Mouse (Mus musculus) limb, embryonic 15.5 days (tissue): Measurements from ENCODE around the gene Cbx2. TPM values are rescaled to one million over a fixed set of nuclear protein-coding genes. Genes with fewer than 3 reads are reported as not detected.

Experiments
- ATAC-seq: fragments of 200-750 bp; cut with Nextera tagmentation; 2 replicates; pipeline ENCODE4 v1.8.0; 2017; ENCODE audit warnings: low read depth, moderate TSS enrichment; ENCODE audit not compliant: insufficient number of reproducible peaks, low FRiP score, low TSS enrichment
- H3K27ac ChIP-seq: fragments of 300-500 bp; sonication (generic); 2 replicates; pipeline ENCODE4 v1.5.1; 2015; ENCODE audit warnings: moderate library complexity, mild to moderate bottlenecking, inconsistent platforms
- H3K27me3 ChIP-seq: fragments of 300-500 bp; sonication (generic); 2 replicates; pipeline ENCODE4 v1.6.1; 2015; ENCODE audit warnings: inconsistent platforms
- H3K36me3 ChIP-seq: fragments of 300-500 bp; sonication (generic); 2 replicates; pipeline ENCODE4 v1.6.1; 2015; ENCODE audit warnings: inconsistent platforms
- H3K4me1 ChIP-seq: fragments of 300-500 bp; sonication (generic); 2 replicates; pipeline ENCODE4 v1.6.1; 2015; ENCODE audit warnings: inconsistent platforms
- H3K4me2 ChIP-seq: fragments of 300-500 bp; sonication (generic); 2 replicates; pipeline ENCODE4 v1.6.1; 2015; ENCODE audit warnings: mild to moderate bottlenecking, inconsistent platforms
- H3K4me3 ChIP-seq: fragments of 300-500 bp; sonication (generic); 2 replicates; pipeline ENCODE4 v1.5.1; 2015; ENCODE audit warnings: mild to moderate bottlenecking, inconsistent platforms
- H3K9ac ChIP-seq: fragments of 300-500 bp; sonication (generic); 2 replicates; pipeline ENCODE4 v1.6.1; 2015; ENCODE audit warnings: inconsistent platforms
- H3K9me3 ChIP-seq: fragments of 300-500 bp; sonication (generic); 2 replicates; pipeline ENCODE4 v1.6.1; 2016; ENCODE audit warnings: inconsistent platforms
- WGBS: fragments of 180-500 bp; shearing (Covaris S2); methylation state at CpG from one replicate; pipeline ENCODE4 v1.1.7; 2015; 5-methylcytosine and 5-hydroxymethylcytosine counted together
- polyA plus RNA-seq: library from polyadenylated mRNA; unstranded; fragments of >200 nt; fragmentation: Nextera tagmentation; extraction: Ambion mirVana; gene quantifications from 2 replicates; pipeline ENCODE4 v1.2.1, GENCODE M21; 2015

Cbx2 gene
- polyA plus RNA-seq: 30.4 and 32.3 TPM in 2 replicates

DNA sequence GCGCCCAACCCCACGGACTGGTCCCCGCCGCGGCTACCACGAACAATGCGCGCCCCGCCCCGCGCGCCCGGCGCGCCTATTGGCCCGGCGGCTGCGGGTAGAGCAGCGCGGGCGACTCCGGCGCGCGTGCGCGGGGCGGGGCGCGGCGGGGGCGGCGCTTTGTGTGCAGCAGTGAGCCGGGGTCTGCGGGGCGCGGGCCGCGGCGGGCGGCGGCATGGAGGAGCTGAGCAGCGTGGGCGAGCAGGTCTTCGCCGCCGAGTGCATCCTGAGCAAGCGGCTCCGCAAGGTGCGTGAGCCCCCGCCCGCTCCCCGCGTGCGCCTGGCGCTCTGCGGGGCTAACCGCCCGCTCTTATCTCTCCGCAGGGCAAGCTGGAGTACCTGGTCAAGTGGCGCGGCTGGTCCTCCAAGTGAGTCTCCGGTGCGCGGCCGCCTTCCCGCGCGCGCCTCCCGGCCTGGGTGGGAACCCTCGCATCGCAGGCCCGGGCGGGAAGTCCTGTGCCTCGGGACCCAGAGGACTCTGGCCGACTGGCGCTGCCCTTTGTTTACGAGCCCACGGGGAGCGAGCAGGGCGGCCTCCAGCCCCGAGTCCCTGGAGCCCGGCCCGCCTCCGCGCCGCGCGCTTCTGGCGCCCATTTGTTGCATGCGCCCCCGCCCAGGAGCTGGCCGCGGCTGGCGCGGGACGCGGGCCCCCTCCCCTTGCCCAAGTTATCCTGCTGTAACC lies at the start of gene Cbx2:
Gene Cbx2, plus strand, starts transcription at position 68 of the 721 bp plus-strand sequence.
- Histone ChIP-seq H3K4me2 (peak within 1 kb of the TSS; percentile 80), H3K4me3 (peak within 1 kb of the TSS; percentile 95), H3K27ac (peak within 1 kb of the TSS; percentile 96), H3K9me3 (no peaks in the 10 kb centered on the region), H3K9ac (peak within 1 kb of the TSS; percentile 87), H3K4me1 (peaks cover 34% of the 10 kb centered on the region), H3K36me3 (peaks cover 20% of the 10 kb centered on the region), H3K27me3 (0 out of 2 replicates have a peak, but pooled peaks cover 4% of the 10 kb centered on the region)
- peak; percentile 89 for ATAC-seq
- WGBS: under 1% methylated on average over 97 of the region's 99 CpGs

DNA sequence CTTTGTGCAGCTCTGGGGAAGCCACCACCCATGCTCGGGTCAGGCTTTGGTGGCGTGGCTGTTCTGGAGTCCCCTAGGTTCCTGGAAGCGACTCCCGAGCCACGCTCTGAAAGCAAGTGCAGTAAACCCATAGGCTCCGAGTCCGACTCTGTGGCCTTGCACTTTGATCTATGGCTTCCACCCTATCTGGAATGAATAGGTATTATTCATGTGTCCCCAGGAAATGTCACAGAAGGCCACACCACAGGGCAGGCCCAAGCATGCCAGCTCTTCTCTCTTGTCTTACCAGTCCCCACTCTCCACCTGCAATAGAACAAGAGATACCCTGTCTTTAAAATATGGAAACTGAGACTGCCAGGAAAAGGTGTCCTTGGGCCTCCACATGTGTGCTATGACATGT lies 48.4 kb upstream of the Cbx2 start:
- no peak overlapping the region for H3K27ac ChIP-seq
- H3K9ac ChIP-seq: no peak overlapping the region
- no peaks in the 10 kb centered on the region for H3K9me3 ChIP-seq
- WGBS: 77% methylated on average over 7 of the region's 7 CpGs
- no peak overlapping the region for H3K4me3 ChIP-seq
- no peaks in the 10 kb centered on the region for H3K36me3 ChIP-seq
- ATAC-seq: no peak
- H3K27me3 ChIP-seq: peaks cover 36% of the 10 kb centered on the region
- 0 out of 2 replicates have a peak, but pooled peaks cover 4% of the 10 kb centered on the region for H3K4me1 ChIP-seq
- no peak overlapping the region for H3K4me2 ChIP-seq

DNA sequence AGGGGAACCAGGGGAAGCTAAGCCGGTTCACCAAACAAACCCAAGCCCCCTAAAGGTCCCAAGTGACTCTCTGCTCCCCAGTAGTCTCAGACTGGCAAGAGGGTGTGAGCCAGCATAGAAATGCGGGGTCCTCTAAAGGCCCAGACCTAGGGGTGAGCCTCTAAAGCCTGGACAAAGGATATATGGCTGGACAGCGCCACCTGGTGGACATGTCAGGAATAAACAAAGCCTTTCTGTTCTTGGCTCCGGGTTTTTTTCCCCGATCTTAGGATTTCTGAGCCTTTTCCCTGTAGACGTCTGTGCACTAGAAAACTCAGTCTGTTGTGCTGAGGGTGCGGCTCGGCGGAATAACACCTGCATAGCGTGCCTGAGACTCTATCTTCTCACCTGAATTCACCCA lies 47.3 kb upstream of the Cbx2 start:
- Histone ChIP-seq H3K4me3 (no peak overlapping the region), H3K9ac (no peak overlapping the region), H3K27me3 (peaks cover 37% of the 10 kb centered on the region), H3K27ac (no peak overlapping the region), H3K36me3 (no peaks in the 10 kb centered on the region), H3K4me2 (0 out of 2 replicates have a peak overlapping the region, but pooled peaks have one; percentile 17), H3K4me1 (0 out of 2 replicates have a peak, but pooled peaks cover 4% of the 10 kb centered on the region), H3K9me3 (no peaks in the 10 kb centered on the region)
- WGBS: 2% methylated on average over 10 of the region's 10 CpGs
- ATAC-seq: no peak

DNA sequence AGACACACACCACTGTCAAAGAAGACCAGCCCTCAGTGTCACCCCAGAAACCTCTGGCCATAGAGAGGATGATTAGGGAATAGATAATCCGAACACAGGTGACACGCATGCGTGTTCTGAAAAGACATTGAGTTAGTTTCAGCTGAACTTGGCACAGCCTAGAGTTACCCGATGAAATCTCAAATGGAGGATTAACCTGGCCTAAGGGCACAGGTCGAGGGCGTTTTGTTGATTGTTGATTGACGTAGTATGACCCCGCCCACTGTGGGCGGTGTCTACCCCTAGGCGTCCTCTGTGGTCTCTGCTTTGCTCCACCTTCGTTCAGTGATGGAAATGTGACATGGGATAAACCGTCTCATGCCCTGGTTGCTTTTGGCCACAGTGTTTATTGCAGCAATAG lies 46.8 kb upstream of the Cbx2 start:
- Histone ChIP-seq H3K9me3 (no peaks in the 10 kb centered on the region), H3K9ac (no peak overlapping the region), H3K27me3 (peaks cover 37% of the 10 kb centered on the region), H3K36me3 (no peaks in the 10 kb centered on the region), H3K4me3 (no peak overlapping the region), H3K27ac (no peak overlapping the region), H3K4me1 (0 out of 2 replicates have a peak, but pooled peaks cover 4% of the 10 kb centered on the region), H3K4me2 (0 out of 2 replicates have a peak overlapping the region, but pooled peaks have one; percentile 17)
- ATAC-seq: no peak
- 13% methylated on average over 12 of the region's 12 CpGs for WGBS

DNA sequence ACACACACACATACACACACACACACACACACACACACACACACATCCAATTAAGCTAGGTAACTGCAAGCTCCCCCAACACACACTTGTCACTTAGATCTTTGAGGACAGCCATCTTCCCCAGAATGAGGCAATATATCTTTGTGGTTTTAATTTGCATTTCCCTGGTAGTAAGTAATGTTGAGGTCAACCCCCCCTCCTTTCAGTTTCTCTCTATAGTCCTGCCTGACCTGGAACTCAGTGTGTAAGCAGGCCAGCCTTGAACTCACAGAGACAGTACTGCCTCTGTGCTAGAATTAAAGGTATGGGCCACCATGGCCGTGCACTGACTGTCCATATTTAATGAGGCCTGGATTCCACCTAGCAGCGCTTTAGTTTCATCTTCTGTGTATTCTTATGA lies 42.4 kb upstream of the Cbx2 start:
- H3K27ac ChIP-seq: no peak overlapping the region
- H3K9ac ChIP-seq: no peak overlapping the region
- H3K9me3 ChIP-seq: no peaks in the 10 kb centered on the region
- no peak overlapping the region for H3K4me3 ChIP-seq
- no peak overlapping the region for H3K4me2 ChIP-seq
- 0 out of 2 replicates have a peak, but pooled peaks cover 4% of the 10 kb centered on the region for H3K4me1 ChIP-seq
- peaks cover 22% of the 10 kb centered on the region for H3K27me3 ChIP-seq
- ATAC-seq: no peak
- WGBS: 71% methylated on average over 2 of the region's 2 CpGs
- H3K36me3 ChIP-seq: no peaks in the 10 kb centered on the region

DNA sequence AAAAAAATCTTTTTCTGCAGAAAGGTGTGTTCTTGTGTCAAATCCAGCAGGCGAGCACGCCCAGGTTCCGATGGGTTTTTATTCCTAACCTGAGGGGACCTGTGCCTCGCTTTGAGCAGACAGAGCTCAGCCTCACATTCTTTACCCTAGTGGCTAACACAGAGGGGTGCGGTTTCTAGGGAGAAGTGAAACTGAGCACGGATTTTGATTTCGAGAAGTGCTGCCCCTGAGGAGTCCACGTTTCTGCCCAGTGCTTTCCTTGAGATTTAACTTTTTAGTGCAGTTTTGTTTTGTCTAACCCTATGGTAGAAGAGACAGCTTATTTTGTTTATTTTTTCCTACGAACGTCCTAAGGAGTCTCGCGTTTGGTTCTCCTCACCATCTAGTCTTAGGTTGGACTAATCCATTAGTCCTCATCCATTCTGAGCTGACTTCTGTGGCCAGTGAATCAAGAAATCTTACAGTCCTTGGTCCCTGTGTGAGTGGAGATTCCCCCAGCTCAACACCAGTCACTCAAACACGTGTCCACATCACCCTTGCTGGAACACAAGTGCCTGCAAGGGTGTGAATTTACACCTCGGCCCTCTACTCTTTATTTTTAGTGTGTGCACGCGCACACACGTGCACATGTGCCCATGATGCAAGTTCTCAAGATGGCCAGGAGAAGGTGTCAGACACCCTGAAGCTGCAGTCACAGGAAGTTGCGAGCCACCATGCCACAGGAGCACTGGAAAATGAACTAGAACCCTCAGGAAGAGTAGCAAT lies 41.6 kb upstream of the Cbx2 start:
- Histone ChIP-seq H3K4me3 (no peak overlapping the region), H3K9me3 (no peaks in the 10 kb centered on the region), H3K27ac (no peak overlapping the region), H3K4me2 (no peak overlapping the region), H3K9ac (no peak overlapping the region), H3K36me3 (no peaks in the 10 kb centered on the region), H3K27me3 (peaks cover 15% of the 10 kb centered on the region), H3K4me1 (no peaks in the 10 kb centered on the region)
- 61% methylated on average over 18 of the region's 18 CpGs for WGBS
- ATAC-seq: no peak

DNA sequence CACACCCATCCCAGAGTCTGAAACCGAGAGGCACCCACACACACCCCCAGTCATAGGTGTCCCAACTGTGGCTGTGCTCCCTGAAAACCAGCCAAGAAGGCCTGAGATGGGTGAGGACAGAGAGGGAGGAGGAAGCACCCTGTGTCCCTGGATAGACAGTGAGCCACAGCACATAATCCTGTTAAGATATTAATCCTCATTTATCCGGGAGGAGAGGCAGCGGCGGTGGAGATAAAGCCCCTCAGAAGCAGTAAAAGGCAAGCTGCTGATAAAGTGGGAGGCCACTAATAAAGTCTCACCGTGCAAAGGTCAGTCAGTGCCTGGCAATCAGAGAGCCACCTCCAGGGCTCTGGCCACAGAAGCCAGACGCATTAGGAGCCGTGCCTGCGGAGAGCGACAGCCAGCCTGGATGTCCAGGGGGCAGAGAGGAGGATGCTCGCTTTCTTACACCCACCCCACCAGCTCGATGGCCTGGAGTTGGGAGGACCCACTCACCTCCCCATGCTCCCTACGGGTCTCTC lies 40.1 kb upstream of the Cbx2 start:
- no peak overlapping the region for H3K27ac ChIP-seq
- no peak overlapping the region for H3K9ac ChIP-seq
- H3K27me3 ChIP-seq: peaks cover 9% of the 10 kb centered on the region; the same call in 1 of the 2 replicates
- H3K9me3 ChIP-seq: no peaks in the 10 kb centered on the region
- H3K4me1 ChIP-seq: no peaks in the 10 kb centered on the region
- H3K4me3 ChIP-seq: no peak overlapping the region
- 47% methylated on average over 12 of the region's 12 CpGs for whole genome bisulfite sequencing
- H3K4me2 ChIP-seq: no peak overlapping the region
- no peaks in the 10 kb centered on the region for H3K36me3 ChIP-seq
- ATAC-seq: no peak

DNA sequence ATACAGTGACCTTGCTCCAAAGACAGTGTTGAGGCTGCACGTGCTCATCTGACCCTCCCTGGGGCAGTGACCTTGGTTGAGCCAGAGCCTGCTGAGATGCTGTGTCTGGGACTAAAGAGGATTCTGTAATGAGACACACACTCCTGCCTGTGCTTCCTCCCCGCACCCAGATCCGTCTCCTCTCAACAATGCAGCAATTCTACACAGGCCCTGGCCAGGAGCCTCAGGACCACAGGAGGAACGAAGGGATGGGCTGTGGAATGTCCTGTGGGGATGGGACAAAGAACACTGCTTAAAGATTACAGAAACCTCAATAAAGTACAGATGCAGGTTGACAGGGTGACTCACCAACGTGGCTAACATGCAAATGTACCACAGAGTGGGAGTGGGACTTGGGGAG lies 37.2 kb upstream of the Cbx2 start:
- no peaks in the 10 kb centered on the region for H3K27me3 ChIP-seq
- H3K36me3 ChIP-seq: no peaks in the 10 kb centered on the region
- WGBS: 54% methylated on average over 5 of the region's 5 CpGs
- no peaks in the 10 kb centered on the region for H3K4me1 ChIP-seq
- no peak for ATAC-seq
- H3K9ac ChIP-seq: no peak overlapping the region
- no peak overlapping the region for H3K4me2 ChIP-seq
- no peak overlapping the region for H3K4me3 ChIP-seq
- H3K27ac ChIP-seq: no peak overlapping the region
- H3K9me3 ChIP-seq: no peaks in the 10 kb centered on the region

DNA sequence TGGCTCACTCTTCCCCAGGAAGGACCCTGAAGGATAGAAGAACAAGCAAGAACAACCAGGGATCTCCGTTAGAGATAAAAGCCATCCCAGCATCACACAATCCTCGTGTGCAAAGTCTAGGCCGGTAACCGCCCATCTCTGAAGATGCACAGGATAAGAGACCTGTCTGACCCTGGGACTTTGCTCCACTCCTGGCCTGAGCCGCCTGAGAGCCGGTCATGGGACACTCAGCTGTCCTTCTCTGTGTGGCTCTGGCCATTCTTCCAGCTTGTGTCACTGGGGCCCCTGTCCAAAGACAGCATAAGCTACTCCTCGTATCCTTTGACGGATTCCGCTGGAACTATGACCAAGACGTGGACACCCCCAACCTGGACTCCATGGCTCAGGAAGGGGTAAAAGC lies 34.8 kb upstream of the Cbx2 start, which contains the start of gene Enpp7:
Gene Enpp7, plus strand, starts transcription at position 190 of the 400 bp plus-strand sequence.
- Histone ChIP-seq H3K4me2 (no peak within 1 kb of the TSS), H3K4me3 (no peak within 1 kb of the TSS), H3K36me3 (no peaks in the 10 kb centered on the region), H3K9ac (no peak within 1 kb of the TSS), H3K4me1 (no peaks in the 10 kb centered on the region), H3K27ac (no peak within 1 kb of the TSS), H3K9me3 (no peaks in the 10 kb centered on the region), H3K27me3 (no peaks in the 10 kb centered on the region)
- WGBS: 87% methylated on average over 10 of the region's 10 CpGs
- no peak for ATAC-seq

DNA sequence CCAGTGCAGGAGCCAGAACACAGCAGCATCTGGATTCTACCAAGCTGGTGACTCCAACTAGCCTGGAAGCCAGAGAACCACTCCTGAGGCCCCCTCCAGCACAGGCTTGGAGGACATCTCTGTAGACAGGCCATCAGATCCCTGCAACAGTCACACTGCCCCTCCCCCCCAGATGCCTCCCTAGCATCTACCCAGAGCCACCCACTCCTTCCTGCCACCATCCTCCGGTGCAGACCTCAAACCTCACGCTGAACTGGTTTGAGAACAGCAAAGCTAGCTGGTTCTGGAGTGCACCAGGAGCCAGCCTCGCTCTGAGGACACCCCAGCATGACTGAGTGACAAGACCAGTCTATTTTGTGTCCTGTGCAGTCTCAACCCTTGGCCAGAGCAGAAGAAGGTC lies 30.0 kb upstream of the Cbx2 start:
- ATAC-seq: no peak
- Histone ChIP-seq H3K4me2 (no peak overlapping the region), H3K9me3 (no peaks in the 10 kb centered on the region), H3K4me3 (no peak overlapping the region), H3K27me3 (peaks cover 8% of the 10 kb centered on the region; the same call in 1 of the 2 replicates), H3K27ac (no peak overlapping the region), H3K4me1 (peaks cover 7% of the 10 kb centered on the region), H3K9ac (no peak overlapping the region), H3K36me3 (no peaks in the 10 kb centered on the region)
- 64% methylated on average over 3 of the region's 3 CpGs for WGBS

DNA sequence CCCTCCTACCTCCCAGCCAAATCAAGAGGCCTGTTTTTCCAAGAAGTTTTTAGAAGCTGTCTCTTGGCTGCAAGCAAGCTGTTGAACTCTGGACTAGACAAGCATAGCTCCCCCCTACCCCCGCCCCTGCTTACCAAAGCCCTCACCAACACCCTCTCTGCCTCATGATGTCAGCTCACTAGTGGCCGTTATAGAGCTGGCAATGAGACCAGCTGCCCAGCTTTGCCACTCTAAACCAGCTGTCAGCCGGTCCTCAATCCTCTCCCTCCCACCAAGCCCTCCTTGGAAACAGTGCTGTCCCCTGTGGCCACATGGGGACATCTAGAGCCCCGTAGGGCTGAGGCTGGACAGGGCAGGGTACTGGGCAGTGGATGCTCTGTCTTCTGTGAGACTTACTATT lies 27.3 kb upstream of the Cbx2 start:
- H3K9ac ChIP-seq: no peak overlapping the region
- peak overlapping the region; percentile 38 for H3K27ac ChIP-seq
- no peak overlapping the region for H3K4me2 ChIP-seq
- peaks cover 23% of the 10 kb centered on the region for H3K4me1 ChIP-seq
- H3K36me3 ChIP-seq: no peaks in the 10 kb centered on the region
- H3K27me3 ChIP-seq: peaks cover 24% of the 10 kb centered on the region
- ATAC-seq: no peak
- WGBS: 32% methylated on average over 4 of the region's 4 CpGs
- no peaks in the 10 kb centered on the region for H3K9me3 ChIP-seq
- H3K4me3 ChIP-seq: no peak overlapping the region

DNA sequence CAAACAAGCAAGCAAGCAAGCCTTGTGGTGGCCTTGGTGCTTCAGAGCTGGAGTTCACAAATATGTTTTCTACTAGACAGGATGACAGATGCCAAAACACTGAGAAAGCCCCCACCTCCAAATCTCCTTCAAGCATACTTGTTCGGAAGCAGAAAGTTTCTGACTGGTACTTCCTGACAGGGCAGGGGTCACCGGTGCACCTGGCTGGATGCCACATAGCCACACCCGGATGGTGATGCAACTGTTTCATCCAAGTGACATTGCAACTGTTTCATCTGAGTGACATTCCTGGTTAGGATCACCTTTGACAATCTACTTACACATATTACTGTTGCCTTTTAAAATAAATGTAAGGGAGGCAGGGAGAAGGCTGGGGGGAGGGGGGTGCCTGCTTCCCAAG lies 25.6 kb upstream of the Cbx2 start:
- Histone ChIP-seq H3K27me3 (peaks cover 28% of the 10 kb centered on the region), H3K9ac (no peak overlapping the region), H3K4me3 (no peak overlapping the region), H3K9me3 (no peaks in the 10 kb centered on the region), H3K4me2 (no peak overlapping the region), H3K4me1 (peaks cover 23% of the 10 kb centered on the region), H3K27ac (0 out of 2 replicates have a peak overlapping the region, but pooled peaks have one; percentile 38), H3K36me3 (no peaks in the 10 kb centered on the region)
- WGBS: 59% methylated on average over 3 of the region's 3 CpGs
- no peak for ATAC-seq
